Mouse (Mus musculus) limb, embryonic 14.5 days (tissue): Measurements from ENCODE around the gene Traf7. TPM values are rescaled to one million over a fixed set of nuclear protein-coding genes. Genes with fewer than 3 reads are reported as not detected.

Experiments
- ATAC-seq: fragments of 200-750 bp; cut with Nextera tagmentation; 2 replicates; pipeline ENCODE4 v1.8.0; 2017; ENCODE audit warnings: low read depth, moderate number of reproducible peaks, moderate TSS enrichment; ENCODE audit not compliant: low FRiP score
- DNase-seq: peaks from one replicate; pipeline ENCODE4 v3.0.0-alpha.2; 2015; ENCODE audit warnings: low spot score
- H3K27ac ChIP-seq: fragments of 300-500 bp; sonication (generic); replicated peaks from 2 replicates; pipeline ENCODE4 v1.5.1; 2014; ENCODE audit warnings: low read depth, mild to moderate bottlenecking, low read length, moderate library complexity, mixed read lengths
- H3K27me3 ChIP-seq: fragments of 300-500 bp; sonication (generic); 2 replicates; pipeline ENCODE4 v1.6.1; 2014; ENCODE audit warnings: low read length, mixed read lengths; ENCODE audit not compliant: control insufficient read depth, insufficient read depth
- H3K36me3 ChIP-seq: fragments of 300-500 bp; sonication (generic); 2 replicates; pipeline ENCODE4 v1.6.1; 2014; ENCODE audit warnings: mild to moderate bottlenecking, low read length, moderate library complexity, mixed read lengths; ENCODE audit not compliant: control insufficient read depth, insufficient read depth
- H3K4me1 ChIP-seq: fragments of 300-500 bp; sonication (generic); 2 replicates; pipeline ENCODE4 v1.6.1; 2014; ENCODE audit warnings: antibody characterized with exemption, low read length, mixed read lengths; ENCODE audit not compliant: control insufficient read depth, insufficient read depth
- H3K4me2 ChIP-seq: fragments of 300-500 bp; sonication (generic); replicated peaks from 2 replicates; pipeline ENCODE4 v1.6.1; 2014; ENCODE audit warnings: low read depth, mild to moderate bottlenecking, low read length, moderate library complexity; ENCODE audit not compliant: severe bottlenecking
- H3K4me3 ChIP-seq: fragments of 300-500 bp; sonication (generic); replicated peaks from 2 replicates; pipeline ENCODE4 v1.5.1; 2014; ENCODE audit warnings: low read length
- H3K9ac ChIP-seq: fragments of 300-500 bp; sonication (generic); 2 replicates; pipeline ENCODE4 v1.6.1; 2014; ENCODE audit warnings: mild to moderate bottlenecking, low read depth, low read length, moderate library complexity; ENCODE audit not compliant: severe bottlenecking
- H3K9me3 ChIP-seq: fragments of 300-500 bp; sonication (generic); 2 replicates; pipeline ENCODE4 v1.6.1; 2016; ENCODE audit warnings: low read length; ENCODE audit not compliant: control insufficient read depth
- POLR2A ChIP-seq: fragments of 200-500 bp; IDR thresholded peaks from 2 replicates; pipeline ENCODE4 v1.8.0; 2012; ENCODE audit warnings: inconsistent platforms, mild to moderate bottlenecking, moderate library complexity, borderline replicate concordance; ENCODE audit not compliant: insufficient read depth, insufficient read length; ENCODE audit errors: extremely low read depth
- WGBS: fragments of 180-500 bp; shearing (Covaris S2); extraction: QIAGEN DNeasy Blood & Tissue Kit; methylation state at CpG from one replicate; pipeline ENCODE4 v1.1.7; 2014; 5-methylcytosine and 5-hydroxymethylcytosine counted together
- polyA plus RNA-seq, 2 experiments: library from polyadenylated mRNA; depleted of rRNA in 1 of 2; stranded (reverse) in 1 of 2; unstranded in 1 of 2; fragments of >200 nt; fragmentation: Nextera tagmentation in 1 of 2; extraction: Ambion mirVana in 1 of 2; gene quantifications; 2 replicates each; pipeline versions ENCODE4 v1.2.1 to v1.2.3; 2012 to 2014

The Traf7 gene
- polyA plus RNA-seq, 2 experiments, result 81.3 to 308 TPM

DNA sequence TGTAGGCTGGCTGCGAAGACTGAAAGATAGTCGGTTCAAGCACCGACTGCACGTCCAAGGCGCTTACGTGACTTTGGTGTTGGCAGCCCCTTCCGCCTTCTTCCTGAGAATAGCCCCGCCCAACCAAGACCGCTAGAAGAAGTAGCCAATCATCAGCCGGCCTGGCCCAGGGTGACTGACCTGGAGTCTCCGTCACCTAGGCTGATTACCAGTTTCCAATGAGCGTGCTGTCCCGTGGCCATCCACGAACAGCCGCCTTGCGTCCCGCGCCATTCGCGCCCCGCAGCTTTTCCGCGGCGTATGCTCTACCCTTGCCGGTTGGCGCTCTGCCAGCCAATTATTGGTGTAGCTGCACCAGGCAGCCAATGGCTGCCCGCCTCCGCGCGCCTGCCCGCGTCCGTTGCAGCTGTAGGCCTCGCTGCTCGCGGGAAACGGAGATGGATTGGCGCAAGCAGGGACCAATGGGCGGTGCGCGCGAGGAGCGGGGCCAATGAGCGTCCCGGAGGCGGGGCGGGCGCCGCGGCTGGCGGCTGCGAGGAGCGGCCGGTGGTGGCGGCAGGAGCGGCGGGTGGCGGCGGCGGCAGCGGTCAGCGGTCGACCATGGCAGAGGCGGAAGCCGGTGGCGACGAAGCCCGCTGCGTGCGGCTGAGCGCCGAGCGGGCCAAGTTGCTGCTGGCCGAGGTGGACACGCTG lies 57.7 kb downstream of the Traf7 start, which contains the start of the genes E4f1 and Pgp:
Gene E4f1, minus strand, starts transcription at position 404 of the 693 bp plus-strand sequence.
Gene Pgp, plus strand, starts transcription at position 483 of the 693 bp plus-strand sequence.
- peak; percentile 63; the same call in 1 of the 2 replicates for TF ChIP-seq POLR2A
- Histone ChIP-seq H3K9me3 (no peaks in the 10 kb centered on the region), H3K27me3 (no peaks in the 10 kb centered on the region), H3K4me3 (peak within 1 kb of the TSS; percentile 90), H3K9ac (peak within 1 kb of the TSS; percentile 77), H3K36me3 (peaks cover 21% of the 10 kb centered on the region), H3K27ac (peak within 1 kb of the TSS; percentile 76; the same call in 1 of the 2 replicates), H3K4me2 (peak within 1 kb of the TSS; percentile 98), H3K4me1 (peaks cover 18% of the 10 kb centered on the region)
- DNase-seq (peak; percentile 97), ATAC-seq (peak; percentile 99)
- under 1% methylated on average over 42 of the region's 75 CpGs for WGBS

DNA sequence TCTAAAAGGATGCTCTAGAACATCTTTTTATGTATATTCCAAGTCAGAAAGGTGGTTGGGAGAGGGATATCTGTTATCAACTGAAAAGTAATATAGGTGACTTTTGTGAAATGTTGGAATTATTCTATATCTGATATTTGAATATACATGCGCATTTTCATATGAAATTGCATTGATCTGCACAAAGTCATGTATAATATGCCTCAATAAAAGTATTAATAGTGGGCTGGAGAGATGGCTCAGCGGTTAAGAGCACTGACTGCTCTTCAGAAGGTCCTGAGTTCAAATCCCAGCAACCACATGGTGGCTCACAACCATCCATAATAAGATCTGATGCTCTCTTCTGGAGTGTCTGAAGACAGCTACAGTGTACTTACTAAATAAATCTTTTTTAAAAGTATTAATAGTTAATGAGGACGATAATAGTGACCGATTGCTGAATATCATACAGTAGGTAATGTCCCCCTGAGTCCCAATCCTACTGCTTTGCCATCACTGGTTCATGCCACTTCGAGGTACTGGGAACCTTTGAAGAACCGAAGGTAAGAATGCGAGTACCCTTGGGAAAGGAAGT lies 58.3 kb downstream of the Traf7 start:
- H3K36me3 ChIP-seq, result peaks cover 15% of the 10 kb centered on the region; the same call in 1 of the 2 replicates
- no peak for TF ChIP-seq POLR2A
- H3K4me1 ChIP-seq, result peaks cover 18% of the 10 kb centered on the region
- H3K9me3 ChIP-seq, result no peaks in the 10 kb centered on the region
- ATAC-seq (no peak), DNase-seq (no peak)
- H3K4me3 ChIP-seq, result peak overlapping the region; percentile 90
- no peaks in the 10 kb centered on the region for H3K27me3 ChIP-seq
- peak overlapping the region; percentile 76; the same call in 1 of the 2 replicates for H3K27ac ChIP-seq
- H3K9ac ChIP-seq, result peak overlapping the region; percentile 55
- WGBS, result 16% methylated on average over 7 of the region's 7 CpGs
- H3K4me2 ChIP-seq, result peak overlapping the region; percentile 98

DNA sequence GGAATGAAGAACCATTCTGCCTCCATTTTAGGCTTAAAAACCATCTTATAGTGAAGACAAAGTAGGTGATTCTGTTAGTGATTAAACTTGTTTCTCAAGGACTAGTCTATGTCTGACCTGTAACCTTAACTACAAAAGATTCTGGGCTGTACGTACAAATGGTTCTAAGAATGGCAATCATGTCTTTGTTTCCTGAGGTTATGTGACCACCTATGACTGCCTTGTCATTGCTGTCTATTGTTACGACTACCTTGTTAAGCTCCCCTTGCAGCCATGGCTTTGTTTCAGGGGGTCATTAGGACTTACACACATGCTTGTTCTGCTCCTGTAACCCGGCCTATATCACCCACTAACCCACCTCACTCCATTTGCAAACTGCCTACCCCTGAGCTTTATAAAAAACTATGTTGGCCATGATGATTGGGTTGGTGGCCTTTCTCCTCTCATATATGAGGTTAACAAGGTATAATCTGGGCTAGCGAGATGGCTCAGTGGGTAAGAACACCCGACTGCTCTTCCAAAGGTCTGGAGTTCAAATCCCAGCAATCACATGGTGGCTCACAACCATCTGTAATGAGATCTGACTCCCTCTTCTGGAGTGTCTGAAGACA lies 59.0 kb downstream of the Traf7 start:
- 0 out of 2 replicates have a peak, but pooled peaks cover 9% of the 10 kb centered on the region for H3K36me3 ChIP-seq
- no peak overlapping the region for H3K27ac ChIP-seq
- 88% methylated on average over 5 of the region's 5 CpGs for WGBS
- H3K4me2 ChIP-seq, result no peak overlapping the region
- TF ChIP-seq POLR2A, result no peak
- no peak overlapping the region for H3K4me3 ChIP-seq
- H3K27me3 ChIP-seq, result no peaks in the 10 kb centered on the region
- H3K9me3 ChIP-seq, result no peaks in the 10 kb centered on the region
- DNase-seq, result no peak
- no peak for ATAC-seq
- H3K9ac ChIP-seq, result no peak overlapping the region
- peaks cover 18% of the 10 kb centered on the region for H3K4me1 ChIP-seq

DNA sequence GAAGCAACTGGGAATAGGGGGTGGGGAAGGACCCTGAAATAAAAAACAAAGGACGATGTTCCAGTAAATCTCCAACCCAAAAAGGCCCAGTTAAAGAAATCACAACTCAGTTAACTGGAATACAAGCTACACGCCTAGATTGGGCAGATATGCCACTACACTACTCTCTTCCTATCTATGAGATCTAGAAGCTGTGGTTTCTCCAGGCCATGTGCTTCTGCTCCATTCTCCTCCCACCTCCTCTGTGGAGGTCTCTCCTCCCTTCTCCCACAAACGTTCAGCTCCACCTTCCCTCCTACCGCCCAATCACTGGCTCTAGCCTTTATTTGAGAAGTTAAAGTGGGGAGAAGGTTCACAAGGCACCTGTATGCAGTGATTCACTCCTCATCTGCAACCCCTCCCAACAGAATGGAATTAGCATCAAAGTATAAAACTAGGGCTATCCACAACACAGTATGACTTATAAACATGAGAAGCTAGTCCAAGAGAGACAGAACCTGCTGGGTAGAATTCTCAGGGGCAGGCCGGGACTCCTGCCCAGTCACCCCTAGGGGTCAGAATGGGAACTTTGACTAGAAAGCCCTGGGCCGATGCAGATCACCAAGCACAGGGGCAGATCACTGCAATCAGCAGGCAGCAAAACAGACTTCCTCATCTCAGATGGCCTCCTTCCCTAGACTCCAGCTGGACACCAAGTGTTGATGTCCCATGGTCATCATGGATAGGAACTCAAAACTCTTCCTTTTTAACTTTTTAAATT lies 64.2 kb downstream of the Traf7 start:
- DNase-seq (no peak), ATAC-seq (no peak)
- H3K4me3 ChIP-seq, result no peak overlapping the region
- no peaks in the 10 kb centered on the region for H3K9me3 ChIP-seq
- no peak overlapping the region for H3K27ac ChIP-seq
- no peaks in the 10 kb centered on the region for H3K36me3 ChIP-seq
- H3K9ac ChIP-seq, result no peak overlapping the region
- TF ChIP-seq POLR2A, result no peak
- H3K27me3 ChIP-seq, result no peaks in the 10 kb centered on the region
- no peak overlapping the region for H3K4me2 ChIP-seq
- 54% methylated on average over 6 of the region's 6 CpGs for WGBS
- H3K4me1 ChIP-seq, result no peaks in the 10 kb centered on the region

DNA sequence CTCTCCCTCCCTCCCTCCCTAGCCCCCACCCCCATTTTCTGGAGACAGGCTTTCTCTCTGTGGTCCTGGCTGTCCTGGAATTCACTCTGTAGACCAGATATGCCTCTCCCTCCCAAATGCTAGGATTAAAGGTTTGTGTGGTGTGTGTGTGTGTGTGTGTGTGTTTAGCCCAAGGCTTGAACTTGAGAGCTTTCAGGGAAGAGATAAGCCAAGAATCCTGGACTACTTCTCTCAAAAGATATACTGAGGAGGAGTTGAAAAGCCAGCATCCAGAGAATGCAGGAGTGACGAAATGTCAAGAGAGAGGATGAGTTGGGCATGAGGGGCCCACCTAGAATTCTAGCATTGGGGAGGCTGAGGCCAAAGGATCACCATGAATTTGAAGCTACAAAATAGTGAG lies 64.8 kb downstream of the Traf7 start:
- Histone ChIP-seq H3K27ac (no peak overlapping the region), H3K4me1 (no peaks in the 10 kb centered on the region), H3K9ac (no peak overlapping the region), H3K27me3 (no peaks in the 10 kb centered on the region), H3K4me3 (no peak overlapping the region), H3K4me2 (no peak overlapping the region), H3K36me3 (no peaks in the 10 kb centered on the region), H3K9me3 (no peaks in the 10 kb centered on the region)
- TF ChIP-seq POLR2A, result no peak
- 84% methylated on average over 1 of the region's 1 CpGs for WGBS
- ATAC-seq, result no peak
- DNase-seq, result no peak
